Mouse (Mus musculus) erythroblast, embryonic 14.5 days (primary cell): Measurements from ENCODE around the gene Col9a2.

ENCODE experiments used
- GATA1 ChIP-seq: IDR thresholded peaks from 2 replicates; pipeline ENCODE4 v1.6.1; 2012; ENCODE audit warnings: low read length, inconsistent platforms, mixed read lengths
- TAL1 ChIP-seq: IDR thresholded peaks from 3 replicates; pipeline ENCODE4 v1.6.1; 2012; ENCODE audit warnings: low read length, inconsistent platforms, mixed read lengths

DNA sequence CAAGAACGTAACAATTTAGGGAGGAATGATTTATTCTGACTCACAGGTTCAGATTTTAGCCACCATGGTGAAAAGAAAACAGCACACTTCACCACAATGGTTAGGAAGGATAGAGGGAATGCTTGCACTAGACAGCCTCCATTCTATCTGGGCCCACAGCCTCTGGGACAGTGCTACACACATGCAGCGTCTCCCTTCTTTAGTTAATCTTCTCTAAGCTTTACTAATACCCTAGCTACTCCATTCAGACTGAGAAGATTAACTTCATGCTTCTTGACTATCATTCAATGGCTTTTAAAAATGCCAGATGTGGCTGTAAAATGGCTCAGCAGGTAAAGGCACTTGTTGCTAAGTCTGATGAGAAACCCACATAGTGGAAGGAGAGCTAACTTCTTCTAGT is 46.9 kb upstream of the Col9a2 start:
- no peak for TF ChIP-seq GATA1
- TF ChIP-seq TAL1 = no peak
